Mouse (Mus musculus): ENCODE data around the gene Plekha6. TPM values are rescaled to one million over a fixed set of nuclear protein-coding genes. Genes with fewer than 3 reads are reported as not detected.

The Plekha6 gene
- total RNA-seq, 2 experiments from 2014 or later: 42.1 to 45.9 TPM

GRCm38 (mm10) chr1:133215360-133215700, 51.3 kb downstream of the Plekha6 start:
- DNase-seq: no peak

GRCm38 (mm10) chr1:133215753-133216152, 51.7 kb downstream of the Plekha6 start:
- no peak for DNase-seq

- no peak for DNase-seq
These were observed 53.0 kb downstream of the Plekha6 start for GRCm38 (mm10) chr1:133217031-133217430.

- DNase-seq: no peak
These were observed 55.1 kb downstream of the Plekha6 start for GRCm38 (mm10) chr1:133219106-133219505.

- no peak for DNase-seq
These were observed 57.4 kb downstream of the Plekha6 start for GRCm38 (mm10) chr1:133221459-133221858.

- DNase-seq: peak; percentile 58
These were observed 58.5 kb downstream of the Plekha6 start for GRCm38 (mm10) chr1:133222445-133222995.

GRCm38 (mm10) chr1:133224674-133225073, 60.7 kb downstream of the Plekha6 start:
- no peak for DNase-seq

GRCm38 (mm10) chr1:133225137-133225536, 61.1 kb downstream of the Plekha6 start:
- no peak for DNase-seq

GRCm38 (mm10) chr1:133225561-133225960, 61.6 kb downstream of the Plekha6 start:
- DNase-seq: no peak

- peak; percentile 77 for DNase-seq
These were observed 62.1 kb downstream of the Plekha6 start for GRCm38 (mm10) chr1:133225963-133226660.

GRCm38 (mm10) chr1:133226928-133227327, 62.9 kb downstream of the Plekha6 start:
- peak; percentile 89 for DNase-seq

GRCm38 (mm10) chr1:133227378-133227777, 63.4 kb downstream of the Plekha6 start:
- no peak for DNase-seq

GRCm38 (mm10) chr1:133228809-133229487, 64.9 kb downstream of the Plekha6 start:
- peak; percentile 59 for DNase-seq

GRCm38 (mm10) chr1:133231523-133232193, 67.6 kb downstream of the Plekha6 start:
- no peak for DNase-seq

- DNase-seq: no peak
These were observed 71.9 kb downstream of the Plekha6 start for GRCm38 (mm10) chr1:133235909-133236308.

- DNase-seq: peak; percentile 77
These were observed 72.9 kb downstream of the Plekha6 start for GRCm38 (mm10) chr1:133236693-133237440.

- DNase-seq: peak; percentile 66
These were observed 73.7 kb downstream of the Plekha6 start for GRCm38 (mm10) chr1:133237670-133238069.

GRCm38 (mm10) chr1:133239121-133239812, 75.3 kb downstream of the Plekha6 start:
- no peak for DNase-seq

- no peak for DNase-seq
These were observed 75.8 kb downstream of the Plekha6 start for GRCm38 (mm10) chr1:133239813-133240160.

GRCm38 (mm10) chr1:133240881-133241280, 76.9 kb downstream of the Plekha6 start:
- peak; percentile 66 for DNase-seq

- no peak for DNase-seq
These were observed 80.7 kb downstream of the Plekha6 start for GRCm38 (mm10) chr1:133244668-133245067.
